Mouse (Mus musculus): ENCODE data around the gene Iqcd.

Gene Iqcd

DNA sequence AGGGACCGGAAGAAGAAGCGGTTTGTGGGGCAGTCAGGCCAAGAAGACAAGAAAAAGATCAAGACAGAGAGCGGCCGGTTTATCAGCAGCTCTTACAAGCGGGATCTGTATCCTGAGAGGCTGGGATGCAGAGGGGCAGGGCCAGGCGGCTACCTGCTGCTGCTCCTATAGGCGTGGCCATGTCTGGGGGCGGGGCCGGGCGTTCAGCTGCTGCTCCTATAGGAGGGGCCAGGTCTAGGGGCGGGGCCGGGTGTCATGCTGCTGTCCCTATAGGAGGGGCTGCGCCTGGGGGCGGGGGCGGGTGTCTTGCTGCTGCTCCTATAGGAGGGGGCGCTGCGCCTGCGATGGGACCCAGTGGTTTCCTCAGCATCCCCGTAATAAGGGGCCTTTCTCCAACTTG is 37.6 kb downstream of the Iqcd start:
- in situ Hi-C loops (cut with MboI; ENCODE audit: low sequenced_read_pairs) = no loop called here

DNA sequence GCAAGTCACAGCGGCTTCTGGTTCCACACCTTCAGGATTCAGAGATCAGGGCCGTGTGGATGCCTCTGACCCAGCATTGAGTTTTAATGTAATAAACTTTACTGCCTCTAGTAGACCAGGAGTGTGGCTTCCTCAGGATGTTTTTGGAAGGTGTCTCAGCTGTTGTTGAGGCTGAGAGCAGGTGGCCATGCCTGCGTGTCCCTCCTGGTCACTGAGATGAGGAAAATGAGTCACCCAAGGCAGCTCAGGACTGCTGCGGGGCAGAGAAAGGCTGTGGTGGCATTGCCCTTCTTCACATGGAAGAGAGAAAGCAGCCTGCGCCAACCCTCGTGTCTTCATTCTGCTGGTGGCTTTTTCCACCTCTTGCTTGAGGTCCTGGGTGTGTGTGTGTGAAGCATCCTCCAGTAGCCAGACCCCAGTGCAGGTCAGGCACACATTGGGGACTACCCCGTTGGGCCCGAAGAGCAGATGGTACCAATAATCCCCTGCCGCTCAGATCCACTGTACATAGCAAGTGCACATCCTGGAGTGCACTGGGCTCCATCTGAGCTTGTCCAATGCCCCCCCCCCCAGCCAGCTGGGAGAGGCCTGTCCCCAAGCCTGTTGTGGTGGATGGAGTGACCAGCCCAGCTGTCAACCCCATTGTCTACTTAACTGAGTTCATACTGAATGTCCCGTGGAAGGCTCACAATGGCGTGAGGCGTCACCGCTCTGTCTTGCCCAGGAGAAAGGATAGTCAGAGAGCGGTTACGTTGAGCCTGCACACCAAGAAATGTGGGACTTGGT is 38.9 kb downstream of the Iqcd start:
- in situ Hi-C loops (cut with MboI; ENCODE audit: low sequenced_read_pairs) = no loop called here

DNA sequence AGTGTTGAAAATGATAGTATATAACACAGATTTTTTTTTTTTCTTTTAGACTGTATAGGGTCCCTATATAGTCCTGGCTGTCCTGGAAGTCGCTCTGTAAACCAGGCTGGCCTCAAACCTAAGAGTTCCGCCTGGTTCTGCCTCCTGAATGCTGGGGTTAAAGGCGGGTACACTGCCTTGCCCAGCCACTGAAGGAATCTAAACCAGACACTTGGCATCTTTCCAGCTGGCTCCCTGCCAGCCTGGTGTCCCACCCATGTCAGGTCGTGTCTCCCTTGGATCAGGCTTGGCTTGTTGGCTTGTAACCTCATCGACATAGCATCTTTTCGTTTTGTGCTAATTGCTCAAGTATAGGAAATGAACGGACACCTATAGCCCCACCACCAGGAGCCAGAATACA is 39.8 kb downstream of the Iqcd start:
- in situ Hi-C loops (cut with MboI; ENCODE audit: low sequenced_read_pairs) = no loop called here

DNA sequence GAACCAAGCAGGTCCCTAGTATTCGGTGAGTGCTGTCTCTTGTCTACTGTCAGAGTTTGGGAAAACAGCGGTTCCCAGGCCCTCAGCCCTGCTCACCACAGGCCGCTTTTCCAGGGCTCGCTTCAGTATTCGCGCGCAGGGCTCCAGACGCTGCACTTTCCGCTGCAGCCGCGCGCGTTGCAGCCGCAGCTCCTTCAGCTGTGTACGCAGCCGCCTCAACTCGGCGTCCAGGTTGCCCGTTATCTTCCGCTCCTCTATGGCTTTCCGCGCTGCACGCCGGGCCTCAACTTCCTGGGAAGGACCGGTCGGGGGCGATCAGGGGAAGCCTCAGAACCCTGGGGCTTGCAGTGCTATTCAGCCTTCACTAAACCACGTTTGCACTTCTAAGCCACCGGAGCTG is 42.3 kb downstream of the Iqcd start:
- in situ Hi-C loops (cut with MboI; ENCODE audit: low sequenced_read_pairs) = no loop called here

DNA sequence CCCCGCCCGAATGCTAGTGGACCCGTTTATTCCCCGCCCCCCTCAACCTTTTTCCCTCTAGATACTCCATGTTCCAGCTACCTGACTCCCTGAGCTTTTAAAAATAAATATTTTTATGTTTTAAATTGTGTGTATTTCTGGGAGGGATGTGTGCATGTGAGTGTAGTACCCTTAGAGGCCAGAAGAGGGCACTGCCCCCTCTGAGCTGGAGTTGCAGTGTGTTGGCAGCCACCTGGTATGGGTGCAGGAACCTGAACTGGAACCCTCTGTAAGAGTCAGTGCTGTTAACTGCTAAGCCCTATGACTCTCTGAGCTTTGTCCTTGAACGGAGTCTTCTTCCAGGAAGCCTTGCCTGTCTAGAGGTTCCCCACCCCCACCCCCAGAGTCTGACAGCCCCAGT is 43.1 kb downstream of the Iqcd start:
- in situ Hi-C loops (cut with MboI; ENCODE audit: low sequenced_read_pairs) = no loop called here

DNA sequence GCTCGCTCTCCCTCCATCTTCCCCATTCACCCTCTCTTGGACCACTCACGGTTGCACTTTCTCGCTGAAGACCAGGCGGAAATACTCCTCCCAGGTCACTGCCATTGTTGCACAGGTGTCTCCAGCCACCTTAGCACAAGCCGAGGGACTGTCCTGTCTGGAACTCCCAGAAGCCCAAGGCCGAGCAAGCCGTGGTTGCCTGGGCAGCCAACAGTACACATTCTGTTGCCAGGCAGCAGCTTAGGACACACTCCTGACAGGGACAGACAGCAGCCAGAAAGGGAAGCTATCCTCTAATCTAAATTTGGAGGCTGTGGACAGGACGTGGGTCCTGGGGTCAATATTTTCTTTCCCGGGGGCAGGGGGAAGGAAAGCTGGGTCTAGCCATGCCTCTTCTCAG is 45.3 kb downstream of the Iqcd start, which contains the start of gene Cfap73:
Gene Cfap73 (minus strand): TSS at position 105 of the 400 bp plus-strand sequence.
- in situ Hi-C loops (cut with MboI; ENCODE audit: low sequenced_read_pairs) = no loop called here

DNA sequence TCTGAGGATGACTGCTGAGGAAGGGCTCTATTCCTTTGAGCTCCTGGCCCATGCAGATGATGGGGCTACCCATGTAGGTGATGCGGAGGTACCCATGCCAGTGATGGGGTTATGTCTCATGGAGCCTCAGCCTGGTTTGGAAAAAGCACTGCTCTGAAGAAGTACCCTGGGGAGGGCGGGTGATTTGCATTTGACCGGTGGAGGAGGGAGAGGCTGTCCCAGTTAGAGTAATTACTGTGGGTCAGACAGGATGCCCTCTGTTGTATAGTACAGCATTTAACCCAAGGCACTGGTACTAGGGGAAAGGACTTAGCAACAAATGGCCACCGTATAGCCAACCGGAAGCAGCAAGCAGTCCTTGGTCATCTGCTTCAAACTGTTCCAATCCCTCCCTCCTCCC is 46.0 kb downstream of the Iqcd start:
- in situ Hi-C loops (cut with MboI; ENCODE audit: low sequenced_read_pairs) = no loop called here

DNA sequence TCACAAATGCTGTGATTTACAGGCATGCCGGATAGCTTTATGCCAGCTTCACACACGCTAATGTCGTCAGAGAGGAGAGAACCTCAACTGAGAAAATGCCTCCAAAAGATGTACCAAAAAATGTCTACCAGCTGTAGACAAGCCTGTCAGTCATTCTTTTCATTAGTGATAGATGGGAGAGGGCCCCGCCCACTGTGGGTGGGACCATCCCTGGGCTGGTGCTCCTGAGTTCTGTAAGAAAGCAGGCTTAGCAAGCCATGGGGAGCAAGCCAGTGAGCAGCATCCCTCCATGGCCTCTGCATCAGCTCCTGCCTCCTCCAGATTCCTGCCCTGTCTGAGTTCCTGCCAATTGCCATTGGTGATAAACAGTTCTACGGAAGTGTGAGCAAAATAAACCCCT is 46.8 kb downstream of the Iqcd start:
- in situ Hi-C loops (cut with MboI; ENCODE audit: low sequenced_read_pairs) = no loop called here

DNA sequence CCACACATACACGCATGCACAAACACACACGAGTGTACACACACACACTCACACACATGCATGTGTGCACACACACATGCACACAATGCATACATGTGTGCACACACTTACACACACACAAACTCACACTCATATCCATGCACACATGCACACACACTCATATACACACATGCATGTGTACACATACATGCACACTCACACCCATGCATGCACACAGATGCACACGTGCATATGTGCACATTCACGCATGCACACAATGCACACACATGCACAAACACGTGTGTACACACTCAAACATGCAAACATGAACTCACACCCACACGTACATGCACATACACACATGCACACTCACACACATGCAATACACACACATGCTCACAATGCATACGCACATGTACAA is 51.3 kb downstream of the Iqcd start:
- in situ Hi-C loops (cut with MboI; ENCODE audit: low sequenced_read_pairs) = no loop called here

DNA sequence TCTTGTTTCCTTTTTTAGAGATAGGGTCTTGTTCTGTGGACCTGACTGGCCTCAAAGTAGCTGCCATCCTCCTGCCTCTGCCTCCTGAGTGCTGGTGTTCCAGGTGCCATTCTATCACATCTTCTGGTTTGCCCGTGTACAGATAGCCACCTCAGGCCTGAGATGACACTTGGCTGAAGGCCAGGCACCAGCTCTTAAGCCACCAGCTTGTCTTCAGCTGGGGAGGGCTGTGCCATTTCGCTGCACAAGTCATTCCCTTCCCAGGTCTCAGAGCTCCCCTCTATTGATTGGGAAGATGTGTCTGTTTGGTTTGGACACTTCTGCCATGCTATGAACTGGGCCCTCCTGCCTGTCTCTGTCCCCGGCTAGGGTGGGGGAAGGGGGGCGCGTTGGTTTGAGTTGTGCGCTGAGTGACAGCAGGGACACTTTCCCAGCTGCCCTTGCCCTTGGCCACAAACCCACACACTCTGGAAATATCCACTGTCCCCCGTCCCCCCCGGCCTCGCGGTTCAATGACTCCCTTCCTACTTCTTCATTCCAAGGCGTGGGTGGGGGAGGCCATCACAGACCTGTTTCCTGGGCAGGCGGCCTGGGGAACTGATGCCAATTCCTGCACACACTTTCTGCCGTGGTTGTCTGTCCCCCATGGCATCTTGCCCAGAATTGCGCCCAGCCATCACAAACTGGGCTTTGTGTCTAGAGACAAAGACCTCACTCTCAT is 54.7 kb downstream of the Iqcd start:
- in situ Hi-C loops (cut with MboI; ENCODE audit: low sequenced_read_pairs) = no loop called here

DNA sequence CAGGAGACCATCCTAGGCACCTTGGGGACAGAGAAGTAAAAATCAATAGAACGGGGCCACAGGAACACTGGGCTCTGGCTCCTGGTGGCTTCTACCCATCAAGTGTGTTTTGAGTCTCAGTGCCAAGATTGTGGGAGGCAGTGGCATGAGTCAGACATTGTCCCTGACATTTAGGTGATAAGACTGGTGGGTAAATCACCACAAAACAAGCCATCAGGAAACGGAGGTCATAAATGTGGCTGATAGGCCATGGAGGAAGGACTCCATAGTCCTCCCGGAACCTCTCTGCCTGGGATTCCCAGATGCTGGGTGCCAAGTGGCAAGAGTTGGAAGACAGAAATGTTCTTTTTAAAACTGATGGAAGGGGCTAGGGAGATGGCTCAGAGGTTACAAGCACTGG is 55.4 kb downstream of the Iqcd start:
- in situ Hi-C loops (cut with MboI; ENCODE audit: low sequenced_read_pairs) = no loop called here

DNA sequence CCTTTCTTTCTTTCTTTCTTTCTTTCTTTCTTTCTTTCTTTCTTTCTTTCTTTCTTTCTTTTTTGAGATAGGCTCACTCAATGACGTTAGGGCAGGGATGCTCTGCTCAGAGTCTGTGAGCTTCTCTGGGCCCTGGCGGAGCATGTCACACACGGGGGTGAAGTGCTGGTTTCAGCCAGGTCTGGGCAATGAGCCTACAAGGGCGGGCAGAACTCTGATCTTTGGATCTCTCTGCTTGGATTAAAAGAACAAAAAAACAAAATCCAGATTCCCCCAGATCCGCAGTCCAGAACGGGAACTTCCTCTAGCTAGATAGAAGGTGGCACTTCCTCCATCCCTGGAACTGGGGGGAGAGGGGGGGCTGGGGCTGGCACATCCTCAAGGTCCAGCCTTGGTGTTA is 57.0 kb downstream of the Iqcd start:
- in situ Hi-C loops (cut with MboI; ENCODE audit: low sequenced_read_pairs) = no loop called here

DNA sequence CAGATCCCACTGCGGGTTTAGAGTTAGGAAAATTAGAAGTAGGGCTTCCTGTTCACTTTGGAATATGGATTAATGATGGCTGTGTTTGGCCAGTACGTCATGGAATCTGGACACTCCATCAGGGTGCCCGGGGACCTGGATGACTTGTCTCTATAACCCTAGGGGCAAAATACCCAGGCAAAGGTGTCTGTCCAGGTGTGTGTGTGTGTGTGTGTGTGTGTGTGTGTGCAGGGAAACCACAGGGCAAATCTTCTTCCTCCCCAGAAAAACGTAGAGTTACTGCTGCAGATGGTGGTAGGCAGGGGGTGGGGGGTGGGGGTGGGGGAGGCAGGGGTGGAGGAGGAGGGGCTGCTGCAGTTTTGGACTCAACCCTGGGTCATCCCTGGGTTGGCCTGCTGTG is 58.5 kb downstream of the Iqcd start:
- in situ Hi-C loops (cut with MboI; ENCODE audit: low sequenced_read_pairs) = no loop called here

DNA sequence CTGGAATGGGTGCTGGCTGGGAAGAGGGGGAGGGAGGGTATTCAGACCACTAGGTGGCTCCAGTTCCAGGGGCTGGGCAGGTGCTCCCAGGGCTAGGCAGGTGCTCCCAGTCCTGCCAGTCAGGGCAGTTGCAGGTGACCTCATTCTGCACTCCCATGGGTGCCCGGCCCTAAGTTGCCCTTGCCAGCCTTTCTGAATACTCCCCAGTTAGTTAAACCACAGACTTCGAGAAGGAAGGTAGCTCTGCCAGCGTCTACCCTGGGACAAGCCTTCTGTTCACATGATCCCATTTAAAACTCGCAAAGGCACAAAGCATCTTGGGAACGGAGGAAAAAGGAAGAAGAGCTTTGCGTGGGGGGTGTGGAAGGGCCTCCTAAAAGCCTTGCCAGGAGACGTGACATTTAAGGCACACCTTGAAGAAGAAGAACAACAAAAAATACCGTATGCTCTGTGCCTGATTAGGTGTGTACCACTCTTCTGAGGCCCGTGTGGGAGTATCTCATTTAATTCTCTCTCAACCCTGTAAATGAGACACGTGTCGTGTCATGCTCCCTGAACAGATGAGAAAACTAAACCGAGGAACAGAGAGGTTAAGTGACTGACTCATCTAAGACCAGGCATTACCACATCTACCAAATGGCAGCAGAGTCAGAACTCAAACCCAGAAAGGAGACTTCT is 59.1 kb downstream of the Iqcd start:
- in situ Hi-C loops (cut with MboI; ENCODE audit: low sequenced_read_pairs) = no loop called here

DNA sequence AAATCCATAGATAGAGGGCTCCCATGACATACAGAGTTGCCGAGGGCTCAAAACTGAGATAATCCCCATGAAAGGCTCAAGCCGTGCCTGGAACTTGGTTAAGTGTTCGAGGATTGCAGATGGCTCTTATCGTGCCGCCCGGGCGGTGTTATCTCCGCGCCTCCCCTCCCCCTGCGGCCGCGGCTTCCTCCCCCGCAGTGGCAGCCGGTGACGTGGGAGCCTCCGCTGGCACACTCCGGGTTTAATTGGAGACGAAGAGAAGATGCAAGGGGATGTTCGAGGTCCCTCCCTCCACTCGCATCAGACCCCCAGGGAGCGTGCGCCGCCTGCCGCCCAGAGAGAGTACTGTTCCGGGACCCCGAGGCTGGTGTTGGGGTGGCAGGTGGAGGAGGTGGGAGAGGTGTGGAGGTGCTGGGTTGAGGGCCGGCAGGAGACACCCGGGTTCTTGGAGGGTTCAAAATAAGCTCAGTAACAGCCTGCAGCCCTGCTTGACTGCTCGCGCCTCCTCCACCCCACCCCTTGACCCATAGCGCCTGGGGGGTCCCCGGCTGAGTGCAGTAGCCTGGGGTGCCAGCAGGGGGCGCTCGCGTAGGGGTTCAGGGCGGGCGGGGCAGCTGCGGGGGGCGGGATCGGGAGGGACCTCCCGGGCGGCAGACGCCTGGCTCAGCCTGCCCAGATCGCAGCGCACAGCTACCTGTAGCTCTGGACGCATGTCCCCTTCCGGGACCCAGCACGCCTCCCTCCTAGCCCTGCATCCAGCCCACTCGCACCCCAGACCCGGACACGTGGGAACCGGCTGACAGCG is 60.0 kb downstream of the Iqcd start, which contains the start of gene Rasal1:
Gene Rasal1 (plus strand): TSS at position 244 of the 805 bp plus-strand sequence.
- in situ Hi-C loops (cut with MboI; ENCODE audit: low sequenced_read_pairs) = no loop called here

DNA sequence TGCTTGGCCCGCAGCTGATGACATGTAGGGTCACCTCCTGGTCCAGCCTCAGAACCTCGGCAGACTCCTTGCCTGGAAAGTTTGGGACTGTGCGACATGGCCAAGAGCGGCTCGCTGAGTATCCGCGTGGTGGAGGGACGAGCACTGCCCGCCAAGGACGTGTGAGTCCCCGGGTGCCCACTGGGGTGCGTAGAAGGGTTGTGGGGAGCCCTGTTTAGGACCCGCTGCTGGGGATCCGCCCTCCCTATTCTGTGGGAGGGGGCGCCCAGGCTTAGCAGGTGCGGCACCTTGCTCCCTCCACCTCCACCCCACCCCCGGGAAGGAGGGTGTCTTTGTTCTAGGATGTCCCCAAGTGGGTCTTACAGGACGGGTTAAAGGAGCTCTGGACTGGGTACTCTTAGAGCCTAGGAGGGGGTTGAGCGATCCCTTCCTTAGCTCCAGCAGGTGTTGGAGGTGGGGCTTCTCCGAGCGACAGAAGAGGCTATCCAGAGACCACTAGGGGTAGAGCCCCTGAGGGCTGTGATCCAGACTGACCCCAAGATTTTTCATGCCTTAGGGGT is 60.6 kb downstream of the Iqcd start:
- in situ Hi-C loops (cut with MboI; ENCODE audit: low sequenced_read_pairs) = no loop called here

DNA sequence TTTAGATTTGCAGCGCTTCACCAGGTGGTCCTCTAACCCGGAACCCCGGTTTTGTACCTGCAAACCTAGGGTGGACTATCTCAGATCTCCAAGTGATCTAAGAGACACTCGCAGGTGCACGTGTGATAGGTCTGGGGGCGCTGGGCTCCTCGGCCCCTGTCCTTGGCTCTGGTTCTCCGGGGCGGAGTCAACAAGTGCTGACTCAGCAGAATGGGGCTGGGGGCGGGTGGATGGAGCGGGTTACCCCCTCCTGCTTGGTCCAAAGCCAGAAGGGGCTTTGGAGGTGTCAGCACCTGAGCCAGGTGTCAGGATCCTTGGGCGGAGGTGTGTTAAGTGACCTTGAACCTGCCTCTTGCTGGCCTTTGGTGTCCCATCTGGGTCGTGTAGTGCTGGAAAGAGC is 61.1 kb downstream of the Iqcd start:
- in situ Hi-C loops (cut with MboI; ENCODE audit: low sequenced_read_pairs) = no loop called here

DNA sequence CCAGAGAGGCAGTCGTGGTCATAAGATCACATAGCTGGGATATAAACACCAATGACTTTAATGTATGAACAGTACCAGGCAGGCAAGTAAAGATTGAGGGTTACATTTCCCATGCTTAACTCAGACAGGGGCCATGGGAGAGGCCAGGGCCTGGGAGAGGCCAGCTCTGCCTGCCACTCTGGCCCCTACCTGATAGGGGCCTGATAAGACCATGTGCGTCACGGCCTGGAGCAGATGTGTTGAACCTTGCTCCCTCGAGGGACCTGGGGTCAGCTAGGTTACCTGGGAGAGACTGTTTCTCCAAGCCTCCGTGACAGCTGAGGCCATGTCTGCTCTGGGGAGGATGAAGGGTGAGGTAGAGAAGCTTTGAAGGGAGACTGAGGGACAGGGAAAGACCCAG is 62.4 kb downstream of the Iqcd start:
- in situ Hi-C loops (cut with MboI; ENCODE audit: low sequenced_read_pairs) = no loop called here

DNA sequence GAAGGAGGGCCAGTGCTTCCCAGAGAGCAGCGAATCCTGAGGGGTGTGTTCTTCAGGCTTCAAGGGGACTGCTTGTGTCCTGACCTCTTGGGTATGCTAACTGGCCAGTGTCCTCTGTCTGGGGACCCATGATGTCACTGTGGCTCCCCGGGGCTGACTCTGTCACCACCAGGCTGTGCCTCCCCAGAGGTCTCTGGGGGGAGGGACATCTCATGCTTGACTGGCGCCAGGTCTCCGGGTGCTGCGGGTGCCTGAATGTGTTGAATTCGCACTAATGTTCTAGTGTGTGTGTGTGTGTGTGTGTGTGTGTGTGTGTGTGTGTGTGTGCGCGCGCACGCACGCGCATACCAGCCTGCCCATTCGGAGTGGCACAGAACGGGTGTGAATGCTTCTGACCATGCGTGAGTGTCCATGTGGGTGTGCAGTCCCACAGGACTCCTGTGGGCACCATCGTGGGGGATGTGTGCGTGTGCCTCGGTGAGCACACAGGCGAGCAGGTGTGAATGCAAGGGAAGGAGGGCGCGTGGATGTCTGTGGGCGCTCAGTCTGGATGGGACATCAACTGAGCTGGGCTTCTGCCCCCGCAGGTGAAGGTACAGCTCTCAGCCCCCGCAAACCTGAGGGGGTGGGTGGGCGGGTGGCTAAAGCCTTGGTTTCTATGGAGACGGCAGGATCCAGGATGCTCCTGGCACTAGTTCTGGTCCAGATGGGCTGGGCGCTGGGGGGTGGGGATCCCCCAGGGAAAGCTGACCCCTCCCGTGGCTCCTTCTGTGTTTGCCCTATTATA is 64.3 kb downstream of the Iqcd start:
- in situ Hi-C loops (cut with MboI; ENCODE audit: low sequenced_read_pairs) = no loop called here

DNA sequence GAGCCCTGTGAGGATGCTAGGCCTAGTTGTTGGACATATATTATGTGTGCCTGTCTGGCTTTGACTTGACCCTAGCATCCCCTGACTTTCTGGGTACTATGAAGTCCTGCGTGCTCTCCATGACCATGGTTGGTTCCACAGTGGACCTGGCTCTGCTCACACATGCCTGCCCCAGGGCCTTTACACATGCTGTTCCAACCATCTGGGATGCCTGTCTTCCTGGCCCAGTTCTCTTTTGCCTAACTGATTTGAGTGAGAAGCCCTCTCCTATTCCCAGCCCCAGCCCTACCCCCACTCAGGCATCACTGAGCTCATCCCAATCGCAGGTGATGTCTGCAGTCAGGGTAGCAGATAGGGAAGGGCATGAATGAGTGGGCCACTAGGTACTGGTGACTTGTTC is 65.1 kb downstream of the Iqcd start:
- in situ Hi-C loops (cut with MboI; ENCODE audit: low sequenced_read_pairs) = no loop called here

Data from CH12F3 (cell line).